Mouse (Mus musculus): ENCODE results near the gene Cd46. TPM values are rescaled to one million over a fixed set of nuclear protein-coding genes. Genes with fewer than 3 reads are reported as not detected.
A peak's percentile ranks its signal among the peaks of the same experiment; 100 is the strongest.

Gene Cd46
- total RNA-seq, 2 experiments from 2014 or later = 5.9 TPM

GRCm38 (mm10) chr1:194989024-194989423 lies 103.0 kb downstream of the Cd46 start:
- intact Hi-C loops (cut with DNase I) = no loop called here
- DNase-seq (ENCODE audit: extremely low spot score in 1 of 2, low spot score in 2 of 2) = no peak

Small RNA genes within 50 kb of the gene (microRNA-seq; reads per million reads assigned to microRNA genes)
- gene Mir29b-2 (42.8 reads per million, percentile 49 among the genes with 10 or more reads in this experiment), gene Mir29c (319 reads per million, percentile 66 among the genes with 10 or more reads in this experiment)

Other genes starting within 250 kb of the Cd46 start
- gene Cd34, start 153.4 kb downstream of the Cd46 start, total RNA-seq (2021) = 10 to 100 TPM; 29.1 to 29.2 TPM
- gene Cr1l, start 39.3 kb upstream of the Cd46 start, total RNA-seq (2021) = 10 to 100 TPM; 42.7 to 43.8 TPM
- 1 to 10 TPM in 1 of 2 experiments, under 1 TPM in 1; 0.73 to 2.1 TPM for gene Cr2, start 84.5 kb upstream of the Cd46 start, total RNA-seq (2021)